Mouse (Mus musculus) lung, adult 2 months (tissue): Measurements from ENCODE around the gene Serpina3i. TPM values are rescaled to one million over a fixed set of nuclear protein-coding genes. Genes with fewer than 3 reads are reported as not detected.
"Not testable (repeated sequence)": the region's sequence is repeated elsewhere in the genome, so short reads cannot be mapped to it uniquely, and the experiment has no call there.

Experiments used
- DNase-seq: peaks from one replicate; pipeline ENCODE4 v3.0.0; 2022
- H3K4me1 ChIP-seq: fragments of 200-500 bp; 2 replicates; pipeline ENCODE4 v1.6.1; 2011; ENCODE audit warnings: low read length; ENCODE audit not compliant: control insufficient read depth, insufficient read depth
- H3K4me3 ChIP-seq: fragments of 200-500 bp; replicated peaks from 2 replicates; pipeline ENCODE3; 2011; ENCODE audit warnings: low read depth, mild to moderate bottlenecking, control low read depth, low read length; ENCODE audit errors: extremely low read depth
- CTCF ChIP-seq: fragments of 200-500 bp; IDR thresholded peaks from 2 replicates; pipeline ENCODE4 v1.5.1; 2011; ENCODE audit warnings: mild to moderate bottlenecking, low read length, control low read depth; ENCODE audit not compliant: insufficient read depth
- POLR2A ChIP-seq: fragments of 200-500 bp; IDR thresholded peaks from 2 replicates; pipeline ENCODE4 v1.6.1; 2011; ENCODE audit warnings: low read depth, mild to moderate bottlenecking, control low read depth, low read length, borderline replicate concordance; ENCODE audit errors: extremely low read depth
- WGBS: fragments of 180-500 bp; shearing (Covaris S2); methylation state at CpG from one replicate; pipeline ENCODE4 v1.1.7; 2018; 5-methylcytosine and 5-hydroxymethylcytosine counted together
- polyA plus RNA-seq: library from polyadenylated mRNA; depleted of rRNA; stranded (reverse); fragments of >200 nt; gene quantifications from 2 replicates; pipeline ENCODE4 v1.2.3, GENCODE M21; 2012; rRNA removed

Serpina3i gene
- 0.68 and 0.91 TPM in 2 replicates for polyA plus RNA-seq

GRCm38 (mm10) chr12:104262863-104263262, at the start of gene Serpina3i:
Gene Serpina3i, plus strand, starts transcription at chr12:104263122.
- H3K4me1 ChIP-seq, result no peaks in the 10 kb centered on the region
- no peak for DNase-seq
- no peak within 1 kb of the TSS for H3K4me3 ChIP-seq
- TF ChIP-seq CTCF, result no peak
- TF ChIP-seq POLR2A, result no peak

- Histone ChIP-seq H3K4me3 (no peak overlapping the region), H3K4me1 (no peaks in the 10 kb centered on the region)
- DNase-seq, result no peak
- TF ChIP-seq POLR2A, result no peak
- no peak for TF ChIP-seq CTCF
- 54% methylated on average over 2 of the region's 2 CpGs for WGBS
These were observed 49.1 kb upstream of the Serpina3i start for GRCm38 (mm10) chr12:104213689-104214444.

DNA sequence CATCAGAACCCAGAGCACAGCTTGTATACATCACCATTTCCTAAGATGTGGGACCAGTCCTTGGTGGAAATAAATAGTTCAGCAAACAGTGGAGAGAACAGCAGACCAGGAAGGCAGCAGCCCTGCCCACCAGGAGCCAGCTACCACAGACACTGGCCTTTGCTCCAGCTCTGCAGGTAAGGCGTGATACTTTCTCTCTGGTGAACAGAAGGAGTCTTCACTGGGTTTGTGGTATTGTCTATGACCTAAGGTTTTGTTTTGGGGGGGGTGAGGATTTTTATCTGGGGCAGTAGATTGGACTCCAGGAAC, 48.5 kb upstream of the Serpina3i start, which contains the start of gene Serpina3f:
Gene Serpina3f (plus strand): TSS at position 100 of the 309 bp plus-strand sequence.
- DNase-seq, result no peak
- no peaks in the 10 kb centered on the region for H3K4me1 ChIP-seq
- TF ChIP-seq POLR2A (no peak), CTCF (no peak)
- H3K4me3 ChIP-seq, result no peak within 1 kb of the TSS
- 59% methylated on average over 1 of the region's 1 CpGs for WGBS

GRCm38 (mm10) chr12:104215249-104215648, 47.7 kb upstream of the Serpina3i start:
- 69% methylated on average over 1 of the region's 1 CpGs for WGBS
- no peak for DNase-seq

GRCm38 (mm10) chr12:104221616-104222015, 41.3 kb upstream of the Serpina3i start:
- TF ChIP-seq POLR2A (no peak), CTCF (no peak)
- Histone ChIP-seq H3K4me1 (no peaks in the 10 kb centered on the region; the same call in 1 of the 2 replicates), H3K4me3 (no peak overlapping the region)
- WGBS, result 66% methylated on average over 1 of the region's 1 CpGs
- DNase-seq, result no peak

More at GRCm38 (mm10) chr12:104215249-104215648, 47.7 kb upstream of the Serpina3i start:
- H3K4me1 ChIP-seq, result no peaks in the 10 kb centered on the region
- no peak overlapping the region for H3K4me3 ChIP-seq
- TF ChIP-seq POLR2A (no peak), CTCF (no peak)

DNA sequence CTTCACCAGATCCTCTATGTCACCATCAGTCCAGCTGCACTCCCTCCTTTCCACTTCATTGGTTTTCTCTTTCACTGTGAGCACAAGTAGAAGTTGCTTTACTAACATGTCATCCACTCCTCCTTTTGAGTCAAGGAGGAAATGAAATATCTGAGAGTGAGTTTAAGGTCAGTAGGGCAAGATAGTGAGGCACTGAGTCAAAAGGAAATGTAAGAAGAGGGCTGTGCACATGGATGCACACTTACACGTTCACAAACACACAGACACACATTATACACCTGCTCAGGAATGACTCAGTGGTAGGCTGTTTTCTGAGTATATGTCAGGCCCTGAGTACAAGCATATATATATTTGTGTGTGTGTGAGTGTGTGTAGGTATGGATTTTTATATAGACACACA, 39.2 kb upstream of the Serpina3i start:
- Histone ChIP-seq H3K4me3 (no peak overlapping the region), H3K4me1 (no peaks in the 10 kb centered on the region; the same call in 1 of the 2 replicates)
- TF ChIP-seq CTCF (no peak), POLR2A (no peak)
- WGBS, result 34% methylated on average over 1 of the region's 1 CpGs
- no peak for DNase-seq

GRCm38 (mm10) chr12:104224598-104225300, 38.2 kb upstream of the Serpina3i start:
- no peak overlapping the region for H3K4me3 ChIP-seq
- DNase-seq, result no peak
- TF ChIP-seq POLR2A (no peak), CTCF (no peak)
- H3K4me1 ChIP-seq, result no peaks in the 10 kb centered on the region; the same call in 1 of the 2 replicates
- WGBS, result 58% methylated on average over 7 of the region's 7 CpGs

- no peak for DNase-seq
- Histone ChIP-seq H3K4me1 (no peaks in the 10 kb centered on the region), H3K4me3 (no peak overlapping the region)
- TF ChIP-seq CTCF, result no peak
- TF ChIP-seq POLR2A, result no peak
- 39% methylated on average over 2 of the region's 2 CpGs for WGBS
These were observed 32.2 kb upstream of the Serpina3i start for GRCm38 (mm10) chr12:104230762-104231161.

- 29% methylated on average over 5 of the region's 5 CpGs for WGBS
- H3K4me3 ChIP-seq, result peak within 1 kb of the TSS; percentile 29
- DNase-seq, result no peak
- no peak for TF ChIP-seq CTCF
- TF ChIP-seq POLR2A, result no peak
- H3K4me1 ChIP-seq, result no peaks in the 10 kb centered on the region
These were observed 27.0 kb upstream of the Serpina3i start, which contains the start of gene Serpina3g for GRCm38 (mm10) chr12:104235915-104236314. Gene Serpina3g, plus strand, starts transcription at chr12:104236245.

DNA sequence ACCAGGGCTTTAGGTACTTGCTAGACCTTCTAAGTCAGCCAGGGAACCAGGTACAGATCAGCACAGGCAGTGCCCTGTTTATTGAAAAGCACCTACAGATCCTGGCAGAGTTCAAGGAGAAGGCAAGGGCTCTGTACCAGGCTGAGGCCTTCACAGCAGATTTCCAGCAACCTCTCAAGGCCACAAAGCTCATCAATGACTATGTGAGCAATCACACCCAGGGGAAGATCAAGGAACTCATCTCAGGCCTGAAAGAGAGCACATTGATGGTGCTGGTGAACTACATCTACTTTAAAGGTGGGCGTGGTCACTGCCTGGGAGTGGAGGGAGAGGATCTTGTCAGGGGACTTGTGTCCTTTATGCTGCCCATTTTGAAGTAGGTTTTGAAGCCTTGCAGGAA, 24.9 kb upstream of the Serpina3i start:
- not testable (repeated sequence) for DNase-seq, H3K4me1 ChIP-seq, H3K4me3 ChIP-seq
- WGBS, result 83% methylated on average over 1 of the region's 1 CpGs
